Mouse (Mus musculus) olfactory bulb, adult 2 months (tissue): ENCODE data around the gene Fgfr2.
"Not testable (repeated sequence)": the region's sequence is repeated elsewhere in the genome, so short reads cannot be mapped to it uniquely, and the experiment has no call there.

Experiments
- CTCF ChIP-seq: fragments of 200-500 bp; IDR thresholded peaks from 2 replicates; pipeline ENCODE4 v1.5.1; 2012; ENCODE audit warnings: low read depth, mild to moderate bottlenecking, low read length, moderate library complexity; ENCODE audit not compliant: insufficient read depth
- POLR2A ChIP-seq: fragments of 200-500 bp; IDR thresholded peaks from 2 replicates; pipeline ENCODE4 v1.6.1; 2012; ENCODE audit warnings: mild to moderate bottlenecking, low read depth, low read length, moderate library complexity; ENCODE audit not compliant: insufficient read depth

GRCm38 (mm10) chr7:130593375-130594239 lies 2529.5 kb downstream of the Fgfr2 start:
- TF ChIP-seq POLR2A, CTCF: not testable (repeated sequence)
